Mouse (Mus musculus) frontal cortex, postnatal 10 days (tissue): ENCODE results near the gene Grk3.

Experiments used
- DNase-seq, 2 experiments: peaks; one replicate each; pipeline ENCODE4 v3.0.0; 2022; ENCODE audit warnings: low spot score in 2 of 2, mixed read lengths in 1 of 2

Gene Grk3

GRCm38 (mm10) chr5:112941001-112941400 lies 74.6 kb downstream of the Grk3 start:
- DNase-seq, result no peak

GRCm38 (mm10) chr5:112936632-112937031 lies 79.0 kb downstream of the Grk3 start:
- no peak for DNase-seq

GRCm38 (mm10) chr5:112935436-112935835 lies 80.2 kb downstream of the Grk3 start:
- no peak for DNase-seq

- DNase-seq, result no peak
Measured at GRCm38 (mm10) chr5:112932878-112933567, 82.6 kb downstream of the Grk3 start.

- DNase-seq, result no peak
Measured at GRCm38 (mm10) chr5:112931901-112932300, 83.7 kb downstream of the Grk3 start.

- DNase-seq, result no peak
Measured at GRCm38 (mm10) chr5:112928201-112928881, 87.2 kb downstream of the Grk3 start.

- DNase-seq, result no peak
Measured at GRCm38 (mm10) chr5:112925422-112925821, 90.2 kb downstream of the Grk3 start.

GRCm38 (mm10) chr5:112924806-112925205 lies 90.8 kb downstream of the Grk3 start:
- DNase-seq, result no peak

- no peak for DNase-seq
Measured at GRCm38 (mm10) chr5:112923841-112924240, 91.8 kb downstream of the Grk3 start.

GRCm38 (mm10) chr5:112921914-112922313 lies 93.7 kb downstream of the Grk3 start:
- DNase-seq, result no peak

- DNase-seq, result no peak
Measured at GRCm38 (mm10) chr5:112910381-112910780, 105.2 kb downstream of the Grk3 start.

GRCm38 (mm10) chr5:112908169-112908614 lies 107.4 kb downstream of the Grk3 start:
- DNase-seq, result no peak

GRCm38 (mm10) chr5:112907504-112907903 lies 108.1 kb downstream of the Grk3 start:
- DNase-seq, result no peak

- DNase-seq, result no peak
Measured at GRCm38 (mm10) chr5:112895674-112896654, 119.6 kb downstream of the Grk3 start, which contains the start of gene Myo18b. TSS of gene Myo18b (minus strand) at chr5:112896362.

- no peak for DNase-seq
Measured at GRCm38 (mm10) chr5:112893462-112894060, 122.0 kb downstream of the Grk3 start.

- DNase-seq, result no peak
Measured at GRCm38 (mm10) chr5:112892411-112892810, 123.2 kb downstream of the Grk3 start.

- no peak for DNase-seq
Measured at GRCm38 (mm10) chr5:112888651-112889050, 126.9 kb downstream of the Grk3 start.

GRCm38 (mm10) chr5:112886687-112887491 lies 128.7 kb downstream of the Grk3 start:
- no peak for DNase-seq

GRCm38 (mm10) chr5:112877391-112878115 lies 138.0 kb downstream of the Grk3 start:
- peak; percentile 38 to 40 for DNase-seq

- no peak for DNase-seq
Measured at GRCm38 (mm10) chr5:112876846-112877390, 138.7 kb downstream of the Grk3 start.
